In genomic region chr5:129898449-129898848, GRCm38 (mm10) we compare ENCODE assay signal across 15 mouse cellular contexts. TPM values are rescaled to one million over a fixed set of nuclear protein-coding genes. Genes with fewer than 3 reads are reported as not detected.
DNase-seq lines count a peak whose midpoint lies in the region; ATAC-seq lines count a peak whose summit lies in the region.
"Had no signal": no experiment of that assay in that cellular context is flagged by ENCODE, and none has a peak within 500 bp of the region (broad histone marks: within the 10 kb centered on the region; RNA-seq: fewer than 3 reads in every experiment).

Gene Phkg1, minus strand, starts transcription at chr5:129898549.

- ATAC-seq in megakaryocyte progenitor cell, adult 5-6 weeks (replicated peaks; ENCODE audit: poor library complexity), result no peak
- ATAC-seq: lung, postnatal 0 days had no signal

- no peak for DNase-seq in layer of hippocampus, adult 18-20 months (ENCODE audit: low spot score in 2 of 2)
- no peak for DNase-seq in layer of hippocampus, adult 9-10 months (ENCODE audit: low spot score)
- DNase-seq in gastrocnemius, adult 18-20 months (ENCODE audit: low spot score), result no peak
- no peak for DNase-seq in gastrocnemius, adult 8-10 months (ENCODE audit: low spot score in 2 of 2)
- DNase-seq in layer of hippocampus, postnatal 25 days (ENCODE audit: extremely low spot score in 1 of 2, low spot score in 1 of 2), result no peak
- no peak for DNase-seq in ovary, postnatal 36 days (ENCODE audit: low spot score)
- DNase-seq: adrenal gland, postnatal 36 days; cerebellum, adult 9-11 months; kidney, adult 18-20 months; kidney, postnatal 25 days; right cerebral cortex, adult 18-20 months; thymus, adult 2 months had no signal

RNA-seq across cellular contexts. Expression of gene Phkg1, which starts in this region (rescaled TPM):
- 10 to 100 TPM; 18.7 to 20.0 TPM for total RNA-seq in layer of hippocampus, adult 18-20 months (2021)
- 100 to 1,000 TPM; 297 to 369 TPM for total RNA-seq in gastrocnemius, adult 18-20 months (2021)
- total RNA-seq in gastrocnemius, adult 8-10 months (2022), result 100 to 1,000 TPM; 317 to 357 (median 343) TPM
- 10 to 100 TPM; 19.3 to 25.6 TPM for total RNA-seq in layer of hippocampus, postnatal 25 days (2021)
- total RNA-seq in megakaryocyte progenitor cell, adult 5-6 weeks (2015), result 0.12 TPM in 1 of 2 replicates, not detected in the other
- 0.14 and 0.33 TPM in 2 replicates for total RNA-seq in megakaryocyte progenitor cell, adult 5-6 weeks (2017)
- total RNA-seq: megakaryocyte, adult 5-6 weeks had no signal

Comparison
In these comparisons a context has a peak if more than half of its experiments do, and no peak if none do; other contexts are left out.
1. RNA of gene Phkg1 (total RNA-seq): 297 to 369 TPM in gastrocnemius, adult 18-20 months, 317 to 357 TPM in gastrocnemius, adult 8-10 months, 19.3 to 25.6 TPM in layer of hippocampus, postnatal 25 days and 18.7 to 20.0 TPM in layer of hippocampus, adult 18-20 months; 0.12 to 0.33 TPM in megakaryocyte progenitor cell, adult 5-6 weeks; every median in the first group is over 10 times any median in the second.
2. RNA of gene Phkg1 (total RNA-seq): 297 to 369 TPM in gastrocnemius, adult 18-20 months and 317 to 357 TPM in gastrocnemius, adult 8-10 months; 19.3 to 25.6 TPM in layer of hippocampus, postnatal 25 days and 18.7 to 20.0 TPM in layer of hippocampus, adult 18-20 months; every median in the first group is over 10 times any median in the second.